Mouse (Mus musculus) embryonic facial prominence, embryonic 13.5 days (tissue): ENCODE measurements at regions not wholly inside any gene's neighbourhood (a gene's known extent, or its start where the extent isn't known, plus 50 kb on each side); places are given as distances from the start of the nearest gene placed in this dataset.

Source experiments
- ATAC-seq: fragments of 200-750 bp; cut with Nextera tagmentation; 2 replicates; pipeline ENCODE4 v1.8.0; 2017; ENCODE audit warnings: low read depth; ENCODE audit not compliant: insufficient number of reproducible peaks, insufficient read depth, low FRiP score, low TSS enrichment
- H3K27ac ChIP-seq: fragments of 300-500 bp; sonication (generic); 2 replicates; pipeline ENCODE4 v1.5.1; 2015; ENCODE audit warnings: moderate library complexity, mild to moderate bottlenecking, inconsistent platforms
- H3K27me3 ChIP-seq: fragments of 300-500 bp; sonication (generic); 2 replicates; pipeline ENCODE4 v1.6.1; 2015; ENCODE audit warnings: mild to moderate bottlenecking, inconsistent platforms
- H3K36me3 ChIP-seq: fragments of 300-500 bp; sonication (generic); 2 replicates; pipeline ENCODE4 v1.6.1; 2015; ENCODE audit warnings: mild to moderate bottlenecking, inconsistent platforms
- H3K4me1 ChIP-seq: fragments of 300-500 bp; sonication (generic); 2 replicates; pipeline ENCODE4 v1.6.1; 2015; ENCODE audit warnings: inconsistent platforms
- H3K4me2 ChIP-seq: fragments of 300-500 bp; sonication (generic); 2 replicates; pipeline ENCODE4 v1.6.1; 2015; ENCODE audit warnings: moderate library complexity, mild to moderate bottlenecking, inconsistent platforms
- H3K4me3 ChIP-seq: fragments of 300-500 bp; sonication (generic); 2 replicates; pipeline ENCODE4 v1.5.1; 2015; ENCODE audit warnings: mild to moderate bottlenecking, inconsistent platforms
- H3K9ac ChIP-seq: fragments of 300-500 bp; sonication (generic); 2 replicates; pipeline ENCODE4 v1.6.1; 2015; ENCODE audit warnings: mild to moderate bottlenecking, inconsistent platforms
- H3K9me3 ChIP-seq: fragments of 300-500 bp; sonication (generic); 2 replicates; pipeline ENCODE4 v1.6.1; 2016; ENCODE audit warnings: inconsistent platforms
- WGBS: fragments of 180-500 bp; shearing (Covaris S2); methylation state at CpG from one replicate; pipeline ENCODE4 v1.1.7; 2015; ENCODE audit warnings: mixed read lengths; 5-methylcytosine and 5-hydroxymethylcytosine counted together

DNA sequence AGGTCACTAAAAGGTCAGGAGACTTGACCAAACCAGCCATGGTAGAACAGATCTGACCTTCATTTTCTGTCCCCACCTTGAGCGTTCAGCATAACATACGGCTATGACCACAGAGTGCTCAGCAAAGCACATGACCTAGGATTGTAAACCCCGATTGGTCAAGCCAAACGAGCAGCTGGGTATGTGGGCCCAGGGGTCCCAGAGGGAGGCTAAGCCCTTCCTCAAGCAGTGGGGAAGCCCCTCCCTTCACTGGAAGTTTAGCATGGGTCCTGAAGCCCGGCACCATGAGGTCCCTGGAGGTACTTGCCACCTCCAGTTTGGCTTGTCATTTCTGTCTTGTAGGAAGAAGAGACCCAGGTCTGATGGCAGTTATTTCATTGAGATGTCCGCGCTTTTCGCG is 149.8 kb downstream of the Cct6b start:
- Histone ChIP-seq H3K4me2 (no peak overlapping the region), H3K4me3 (no peak overlapping the region), H3K36me3 (no peaks in the 10 kb centered on the region), H3K27ac (no peak overlapping the region), H3K9ac (no peak overlapping the region), H3K9me3 (no peaks in the 10 kb centered on the region), H3K27me3 (peaks cover 28% of the 10 kb centered on the region), H3K4me1 (peaks cover 4% of the 10 kb centered on the region; the same call in 1 of the 2 replicates)
- ATAC-seq = no peak
- 92% methylated on average over 9 of the region's 9 CpGs for WGBS

DNA sequence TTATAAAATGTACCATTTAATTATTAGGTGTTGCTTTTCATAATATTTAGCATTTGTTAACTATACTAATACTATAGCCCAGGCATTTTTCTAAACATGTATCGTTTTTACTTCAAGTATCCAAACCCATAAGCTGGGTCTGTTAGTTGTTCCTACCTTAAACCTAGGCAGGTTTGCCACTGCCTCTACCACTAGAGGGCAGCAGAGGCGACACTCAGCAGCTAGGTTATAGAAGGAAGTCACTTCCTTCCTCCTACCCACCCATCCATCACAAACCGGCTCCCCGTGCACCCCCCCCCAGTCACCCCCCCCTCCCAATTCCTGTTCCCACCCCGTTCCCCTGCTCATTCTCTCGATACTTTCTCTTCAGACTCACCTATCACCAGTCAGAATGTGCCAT is 150.6 kb downstream of the Cct6b start:
- H3K27me3 ChIP-seq = peaks cover 27% of the 10 kb centered on the region
- 19% methylated on average over 6 of the region's 6 CpGs for WGBS

DNA sequence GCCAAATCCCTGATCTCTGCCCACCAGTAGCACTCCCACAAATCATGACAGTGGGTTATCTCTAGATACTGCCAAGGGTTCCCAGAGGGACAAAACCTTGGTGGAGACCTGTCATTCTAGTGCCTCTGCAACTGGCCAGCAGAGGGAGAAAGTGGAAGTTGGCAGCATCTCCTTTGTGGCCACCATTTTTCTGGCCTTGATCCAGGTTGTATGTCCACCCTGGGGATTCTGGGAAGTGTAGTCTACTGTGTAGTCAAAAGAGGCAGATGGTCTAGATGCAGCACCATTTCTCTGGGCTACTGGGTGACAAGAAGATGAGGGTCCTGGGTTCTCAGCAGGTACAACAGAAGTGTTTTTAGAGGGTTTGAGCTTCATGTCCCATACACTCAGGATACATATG is 152.1 kb downstream of the Cct6b start:
- H3K4me2 ChIP-seq = no peak overlapping the region
- H3K36me3 ChIP-seq = no peaks in the 10 kb centered on the region
- H3K27me3 ChIP-seq = peaks cover 13% of the 10 kb centered on the region
- no peak for ATAC-seq
- H3K9ac ChIP-seq = no peak overlapping the region
- 0 out of 2 replicates have a peak, but pooled peaks cover 4% of the 10 kb centered on the region for H3K4me1 ChIP-seq
- H3K4me3 ChIP-seq = no peak overlapping the region
- H3K9me3 ChIP-seq = no peaks in the 10 kb centered on the region
- no peak overlapping the region for H3K27ac ChIP-seq

More for the DNA sequence above, 150.6 kb downstream of the Cct6b start:
- Histone ChIP-seq H3K27ac (no peak overlapping the region), H3K4me3 (no peak overlapping the region), H3K9ac (no peak overlapping the region), H3K4me2 (no peak overlapping the region), H3K36me3 (no peaks in the 10 kb centered on the region), H3K4me1 (peaks cover 3% of the 10 kb centered on the region; the same call in 1 of the 2 replicates), H3K9me3 (no peaks in the 10 kb centered on the region)
- no peak for ATAC-seq

DNA sequence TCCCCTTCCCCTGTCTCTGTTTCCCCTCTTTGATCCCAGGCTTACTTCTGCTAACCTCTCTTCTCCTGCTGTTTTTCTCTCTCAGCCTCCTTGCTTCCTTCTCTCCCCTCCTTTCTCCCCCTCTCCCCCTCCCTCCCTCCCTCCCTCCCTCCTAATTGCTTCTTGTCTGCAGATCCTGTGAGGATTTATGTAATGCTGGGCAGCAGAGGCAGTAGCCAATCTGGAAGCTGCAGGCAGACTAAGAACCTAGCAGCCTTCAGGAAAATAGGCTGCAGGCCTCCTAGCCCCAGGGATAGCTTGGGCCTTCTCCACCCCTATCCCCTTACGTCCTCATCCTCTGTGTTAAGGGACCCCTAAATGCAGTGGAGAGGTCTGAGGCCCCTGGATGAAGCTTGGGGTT is 155.2 kb downstream of the Cct6b start:
- no peaks in the 10 kb centered on the region for H3K36me3 ChIP-seq
- no peak overlapping the region for H3K27ac ChIP-seq
- no peak overlapping the region for H3K9ac ChIP-seq
- H3K27me3 ChIP-seq = peaks cover 7% of the 10 kb centered on the region; the same call in 1 of the 2 replicates
- H3K4me1 ChIP-seq = peaks cover 7% of the 10 kb centered on the region; the same call in 1 of the 2 replicates
- H3K4me3 ChIP-seq = no peak overlapping the region
- no peaks in the 10 kb centered on the region for H3K9me3 ChIP-seq
- no peak for ATAC-seq
- H3K4me2 ChIP-seq = no peak overlapping the region
- WGBS = 27% methylated on average over 1 of the region's 1 CpGs

DNA sequence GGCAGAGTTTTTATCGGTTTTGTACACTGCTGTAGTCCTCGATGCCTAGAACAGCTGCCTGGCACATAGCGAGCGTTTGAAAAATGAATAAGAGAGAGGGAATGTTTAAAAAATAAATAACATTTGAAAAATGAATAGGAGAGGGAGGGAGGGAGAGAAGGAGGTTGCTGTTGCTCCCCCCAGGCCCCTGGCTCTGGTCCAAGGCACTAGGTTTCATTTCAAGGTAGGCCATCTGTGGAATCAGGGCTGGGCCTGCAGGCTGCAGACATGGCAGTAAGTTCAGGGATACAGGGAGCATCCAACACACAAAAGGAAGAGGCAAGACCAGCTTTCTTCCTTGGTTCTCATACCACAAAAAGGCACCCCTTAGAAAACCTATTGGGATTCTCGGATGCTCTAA is 156.5 kb downstream of the Cct6b start:
- H3K4me2 ChIP-seq = no peak overlapping the region
- WGBS = 81% methylated on average over 5 of the region's 5 CpGs
- ATAC-seq = no peak
- no peaks in the 10 kb centered on the region for H3K9me3 ChIP-seq
- peaks cover 10% of the 10 kb centered on the region for H3K4me1 ChIP-seq
- H3K4me3 ChIP-seq = no peak overlapping the region
- no peak overlapping the region for H3K9ac ChIP-seq
- H3K27ac ChIP-seq = no peak overlapping the region
- H3K27me3 ChIP-seq = peaks cover 11% of the 10 kb centered on the region
- no peaks in the 10 kb centered on the region for H3K36me3 ChIP-seq

DNA sequence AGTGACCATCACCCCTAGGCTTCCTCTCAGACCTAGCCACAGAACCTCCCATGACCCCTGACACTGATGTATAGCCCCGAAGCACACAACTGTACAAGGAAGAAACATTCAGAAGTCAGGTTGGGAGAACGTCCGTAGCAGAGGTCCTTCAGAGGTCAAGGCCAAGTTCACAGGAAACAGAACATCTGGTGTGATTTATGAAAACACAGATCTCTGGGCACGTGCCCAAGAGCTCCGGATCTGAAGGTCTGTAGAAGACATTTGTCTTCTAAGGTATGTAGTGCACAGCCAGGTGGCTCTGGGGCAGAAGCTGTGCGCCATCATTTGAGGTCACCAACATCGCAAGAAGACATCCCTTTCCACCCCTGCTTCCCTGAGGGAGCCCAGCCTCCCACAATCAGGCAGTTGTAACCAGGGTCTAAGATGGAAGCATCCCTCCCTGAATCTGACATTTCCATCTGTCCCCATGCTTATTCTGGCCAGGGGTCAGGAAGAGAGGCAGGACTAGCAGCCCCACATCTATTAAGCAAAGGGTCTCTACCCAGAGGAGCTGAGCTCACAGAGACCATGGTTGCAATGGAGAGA is 159.8 kb downstream of the Cct6b start:
- Histone ChIP-seq H3K27me3 (peaks cover 25% of the 10 kb centered on the region), H3K4me3 (no peak overlapping the region), H3K36me3 (no peaks in the 10 kb centered on the region), H3K9me3 (no peaks in the 10 kb centered on the region), H3K4me1 (peaks cover 13% of the 10 kb centered on the region), H3K27ac (no peak overlapping the region), H3K4me2 (no peak overlapping the region), H3K9ac (no peak overlapping the region)
- ATAC-seq = no peak
- 42% methylated on average over 7 of the region's 7 CpGs for WGBS

DNA sequence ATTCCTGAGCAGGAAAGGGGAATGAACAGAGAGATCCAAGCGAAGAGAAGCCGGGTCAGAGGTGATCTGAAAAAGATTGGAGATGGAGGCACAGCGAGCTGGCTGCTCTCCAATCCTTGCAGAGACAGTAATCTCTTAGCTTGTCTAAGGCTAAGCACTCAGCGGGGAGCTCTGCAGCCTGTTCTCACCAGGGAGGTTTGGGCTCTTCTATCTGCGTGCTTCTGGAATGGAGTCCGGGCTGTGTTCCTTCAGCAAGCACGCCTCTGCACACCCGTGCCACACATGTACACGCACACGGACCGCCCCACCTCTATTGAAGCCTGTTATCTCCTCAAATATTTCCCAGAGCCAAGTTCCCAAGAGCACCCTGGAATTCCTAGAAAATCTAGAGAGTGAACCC is 161.3 kb downstream of the Cct6b start:
- peaks cover 41% of the 10 kb centered on the region for H3K27me3 ChIP-seq
- H3K36me3 ChIP-seq = no peaks in the 10 kb centered on the region
- H3K4me2 ChIP-seq = no peak overlapping the region
- H3K27ac ChIP-seq = no peak overlapping the region
- WGBS = 28% methylated on average over 11 of the region's 11 CpGs
- no peak overlapping the region for H3K9ac ChIP-seq
- no peak for ATAC-seq
- peaks cover 11% of the 10 kb centered on the region for H3K4me1 ChIP-seq
- no peaks in the 10 kb centered on the region for H3K9me3 ChIP-seq
- H3K4me3 ChIP-seq = no peak overlapping the region

DNA sequence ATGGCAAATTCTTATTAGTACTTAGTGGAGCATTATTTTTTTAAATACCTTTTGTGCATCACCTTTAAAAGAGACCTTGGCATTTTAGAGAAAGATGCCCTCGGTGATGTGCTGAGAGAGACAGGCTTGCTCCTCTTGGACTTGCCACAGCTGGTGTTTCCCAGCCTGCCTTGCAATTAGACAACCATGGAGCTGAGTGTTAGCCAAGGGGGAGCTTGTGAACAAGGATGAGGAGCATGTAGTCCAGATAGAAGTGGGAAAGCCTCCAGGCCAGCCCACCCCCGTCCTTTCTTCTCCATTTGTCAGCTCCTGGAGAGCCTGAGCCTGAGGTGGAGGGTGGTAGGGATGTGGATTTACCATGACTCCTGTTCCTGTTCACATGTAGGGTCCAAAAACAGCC is 161.9 kb downstream of the Cct6b start:
- H3K27me3 ChIP-seq = peaks cover 42% of the 10 kb centered on the region
- H3K9me3 ChIP-seq = no peaks in the 10 kb centered on the region
- 54% methylated on average over 2 of the region's 2 CpGs for WGBS
- peaks cover 9% of the 10 kb centered on the region for H3K4me1 ChIP-seq
- no peak overlapping the region for H3K27ac ChIP-seq
- no peak overlapping the region for H3K9ac ChIP-seq
- no peak overlapping the region for H3K4me3 ChIP-seq
- H3K4me2 ChIP-seq = no peak overlapping the region
- H3K36me3 ChIP-seq = no peaks in the 10 kb centered on the region
- ATAC-seq = no peak

DNA sequence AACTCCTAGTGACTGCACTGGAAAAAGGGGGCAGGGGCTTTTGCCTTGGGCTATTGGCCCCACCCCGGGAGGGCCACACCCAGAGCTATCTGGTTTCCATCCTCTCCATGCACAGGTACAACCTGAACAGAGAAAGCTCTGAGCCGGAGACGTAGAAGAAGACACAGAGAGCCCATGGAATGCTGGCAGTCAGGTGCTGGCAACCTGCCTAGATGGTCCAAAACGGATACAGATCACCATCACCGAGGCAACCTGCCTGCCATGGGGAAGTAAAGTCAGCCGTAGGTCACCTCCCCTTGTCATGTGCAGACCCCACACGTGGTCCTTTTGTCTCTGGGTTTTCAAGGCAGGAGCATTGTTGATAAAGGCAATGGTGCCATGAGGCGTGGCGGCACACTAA is 164.0 kb downstream of the Cct6b start:
- no peak for ATAC-seq
- Histone ChIP-seq H3K9ac (no peak overlapping the region), H3K9me3 (no peaks in the 10 kb centered on the region), H3K36me3 (no peaks in the 10 kb centered on the region), H3K4me3 (no peak overlapping the region), H3K27ac (no peak overlapping the region), H3K4me1 (peaks cover 9% of the 10 kb centered on the region), H3K27me3 (peaks cover 48% of the 10 kb centered on the region), H3K4me2 (no peak overlapping the region)
- 76% methylated on average over 9 of the region's 9 CpGs for WGBS

DNA sequence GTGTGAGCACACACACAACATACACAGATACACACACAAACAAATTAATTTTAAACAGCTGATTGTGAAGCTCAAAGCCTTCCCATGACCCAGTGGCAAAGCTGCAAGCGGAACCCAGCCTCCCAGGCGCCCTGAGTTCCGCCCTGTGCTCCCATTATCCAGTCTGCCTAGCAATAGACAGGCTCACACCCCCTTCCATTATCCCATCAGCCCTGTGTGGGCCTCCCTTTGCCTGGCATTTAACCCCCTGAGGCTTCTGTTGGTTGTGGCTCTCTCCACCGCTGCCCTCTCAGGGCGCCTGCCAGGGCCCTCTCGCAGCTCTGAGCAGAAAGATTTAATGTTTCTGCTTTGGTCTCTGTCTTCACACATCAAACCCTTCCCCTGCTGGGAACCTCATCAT is 166.4 kb downstream of the Cct6b start:
- H3K36me3 ChIP-seq = no peaks in the 10 kb centered on the region
- ATAC-seq = no peak
- no peak overlapping the region for H3K9ac ChIP-seq
- 26% methylated on average over 6 of the region's 6 CpGs for WGBS
- H3K27ac ChIP-seq = no peak overlapping the region
- no peaks in the 10 kb centered on the region for H3K9me3 ChIP-seq
- peaks cover 46% of the 10 kb centered on the region for H3K27me3 ChIP-seq
- peaks cover 3% of the 10 kb centered on the region; the same call in 1 of the 2 replicates for H3K4me1 ChIP-seq
- H3K4me3 ChIP-seq = no peak overlapping the region
- no peak overlapping the region for H3K4me2 ChIP-seq

DNA sequence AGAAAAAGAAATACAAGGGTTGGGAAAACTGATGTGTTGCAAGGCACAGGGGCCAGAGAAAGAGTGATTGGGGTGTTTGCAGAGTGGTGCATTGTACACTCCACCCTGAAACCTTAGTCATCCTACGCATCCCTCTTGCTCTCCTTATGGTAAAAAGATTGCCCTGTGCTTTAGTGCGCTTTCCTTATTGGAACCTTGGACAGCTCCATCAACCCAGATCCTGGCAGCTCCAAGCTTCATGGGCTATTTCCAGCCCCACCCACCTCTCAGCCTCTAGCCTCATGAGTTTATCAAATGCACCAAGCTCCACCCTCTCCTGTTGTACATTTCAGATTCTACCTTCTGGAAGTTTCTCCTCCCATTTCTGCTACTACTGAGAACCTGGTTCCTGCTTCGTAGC is 167.3 kb downstream of the Cct6b start:
- ATAC-seq = no peak
- H3K36me3 ChIP-seq = no peaks in the 10 kb centered on the region
- no peaks in the 10 kb centered on the region for H3K9me3 ChIP-seq
- no peak overlapping the region for H3K4me2 ChIP-seq
- H3K27ac ChIP-seq = no peak overlapping the region
- no peaks in the 10 kb centered on the region for H3K4me1 ChIP-seq
- no peak overlapping the region for H3K9ac ChIP-seq
- WGBS = 56% methylated on average over 3 of the region's 3 CpGs
- no peak overlapping the region for H3K4me3 ChIP-seq
- peaks cover 37% of the 10 kb centered on the region for H3K27me3 ChIP-seq

DNA sequence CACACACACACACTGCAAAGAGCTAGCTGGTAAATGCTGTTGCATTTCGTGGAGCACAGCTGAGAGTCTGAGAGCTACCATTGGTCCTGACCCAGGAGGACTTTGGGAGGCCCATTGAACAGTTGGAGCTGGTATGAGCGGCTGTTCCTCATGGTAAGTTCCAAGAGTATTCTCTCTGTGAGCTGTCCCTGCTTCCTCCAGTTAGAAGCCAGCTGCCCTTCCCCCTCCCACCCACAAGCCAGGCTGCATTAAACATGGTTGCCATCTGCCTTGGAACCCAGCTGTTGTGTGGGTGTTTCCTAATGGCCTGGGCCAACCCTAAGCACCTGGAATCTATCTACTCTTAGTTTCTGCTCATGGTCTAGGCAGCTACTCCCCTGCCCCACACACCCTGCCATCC is 174.4 kb downstream of the Cct6b start:
- H3K9me3 ChIP-seq = no peaks in the 10 kb centered on the region
- no peaks in the 10 kb centered on the region for H3K4me1 ChIP-seq
- H3K36me3 ChIP-seq = no peaks in the 10 kb centered on the region
- no peak overlapping the region for H3K9ac ChIP-seq
- 69% methylated on average over 2 of the region's 2 CpGs for WGBS
- ATAC-seq = no peak
- H3K27me3 ChIP-seq = no peaks in the 10 kb centered on the region
- H3K4me3 ChIP-seq = no peak overlapping the region
- no peak overlapping the region for H3K27ac ChIP-seq
- H3K4me2 ChIP-seq = no peak overlapping the region

DNA sequence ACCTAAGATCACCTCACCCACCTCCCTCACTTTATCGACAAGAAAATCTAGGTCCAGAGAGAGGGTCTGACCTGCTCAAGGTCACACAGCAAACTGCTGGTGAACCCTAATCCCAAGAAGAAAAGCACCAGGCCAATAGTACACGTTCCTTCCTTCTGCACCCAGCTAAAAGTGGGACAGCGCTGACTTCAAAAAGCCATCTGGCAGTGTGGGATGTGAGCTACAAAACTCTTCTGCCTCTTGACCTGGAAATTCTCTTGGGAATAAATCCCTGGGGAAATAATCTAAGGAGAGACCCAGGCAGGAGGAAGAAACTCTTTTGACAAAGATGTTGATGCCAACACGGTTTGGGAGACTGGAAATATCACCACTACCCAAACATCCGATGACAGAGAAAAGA is 175.4 kb downstream of the Cct6b start:
- H3K4me1 ChIP-seq = no peaks in the 10 kb centered on the region
- no peak overlapping the region for H3K9ac ChIP-seq
- no peaks in the 10 kb centered on the region for H3K9me3 ChIP-seq
- H3K27ac ChIP-seq = no peak overlapping the region
- no peaks in the 10 kb centered on the region for H3K36me3 ChIP-seq
- H3K4me3 ChIP-seq = no peak overlapping the region
- H3K4me2 ChIP-seq = no peak overlapping the region
- H3K27me3 ChIP-seq = no peaks in the 10 kb centered on the region
- no peak for ATAC-seq
- WGBS = 83% methylated on average over 5 of the region's 5 CpGs
